Mouse (Mus musculus): ENCODE data around the gene Pabpc4. TPM values are rescaled to one million over a fixed set of nuclear protein-coding genes. Genes with fewer than 3 reads are reported as not detected.

The Pabpc4 gene
- total RNA-seq, 2 experiments from 2014 or later, result 47.0 to 49.9 TPM

DNA sequence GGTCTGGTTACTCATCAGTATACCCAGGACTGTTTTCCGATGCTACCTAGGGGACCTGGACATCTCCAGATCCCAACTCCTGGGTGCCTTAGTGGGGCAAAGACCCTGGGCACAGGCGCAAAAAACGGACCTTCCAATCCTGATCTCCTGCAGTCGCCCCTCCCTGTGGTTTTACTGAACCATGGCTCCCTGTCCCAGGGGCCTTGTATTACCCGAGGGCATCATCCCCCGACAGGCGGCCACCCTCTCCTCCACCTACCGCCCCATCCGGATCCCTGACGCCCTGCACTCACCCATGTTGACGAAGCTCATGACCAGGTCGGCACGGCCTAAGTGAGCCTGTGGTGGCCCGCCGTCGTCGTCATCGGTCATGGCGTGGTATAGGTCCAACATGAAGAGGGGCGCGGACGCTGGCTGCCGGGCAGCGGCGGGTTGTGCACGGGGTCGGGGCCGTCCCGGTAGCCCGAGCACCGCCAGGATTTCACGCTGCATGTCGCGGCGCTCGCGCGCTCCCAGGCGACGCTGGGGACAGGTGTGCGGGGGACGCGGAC is 80.0 kb downstream of the Pabpc4 start:
- no peak for DNase-seq (ENCODE audit: low spot score in 2 of 2)

DNA sequence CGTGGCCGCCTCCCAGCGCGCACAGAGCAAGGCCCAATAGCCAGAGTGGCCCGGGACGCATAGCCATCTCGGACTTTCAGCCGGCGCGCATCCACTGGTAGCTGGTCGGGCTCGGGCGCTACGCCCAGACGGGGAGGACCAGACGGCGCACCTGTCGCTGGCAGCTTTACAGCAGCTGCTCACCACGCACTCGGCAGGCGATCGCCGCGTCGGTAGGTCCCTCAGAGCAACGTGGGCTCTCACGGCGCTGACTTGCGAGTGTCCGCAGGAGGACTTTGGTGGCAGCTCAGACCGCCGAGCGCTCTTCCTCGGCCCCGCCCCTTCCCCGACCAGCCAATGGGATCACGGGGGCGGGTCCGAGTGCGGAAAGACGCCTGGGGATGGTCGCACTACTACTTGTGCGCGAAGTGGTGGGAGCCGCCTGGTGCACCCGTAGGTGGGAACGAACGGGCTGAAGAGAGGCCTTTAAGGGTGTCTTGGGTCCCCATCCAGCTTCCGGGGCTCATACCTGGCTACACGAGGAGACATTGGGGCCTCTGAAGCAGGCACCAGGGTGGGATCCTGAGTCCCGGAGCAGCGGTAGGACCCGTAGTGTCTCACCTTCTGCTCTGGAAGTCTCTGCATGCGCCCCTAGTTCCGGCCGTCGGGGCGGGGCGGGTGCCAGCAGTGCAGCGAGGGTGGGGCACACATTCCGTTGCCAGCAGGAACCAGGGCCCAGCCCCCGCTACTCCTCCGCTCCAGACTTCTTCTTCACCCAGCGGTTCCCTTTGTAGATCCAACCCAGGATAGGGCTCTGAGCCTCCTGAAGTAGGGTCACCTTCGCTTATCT is 80.7 kb downstream of the Pabpc4 start, which contains the start of gene Bmp8a:
Gene Bmp8a (minus strand): TSS at position 611 of the 829 bp plus-strand sequence.
- DNase-seq (ENCODE audit: low spot score in 2 of 2), result peak; percentile 46 to 62

DNA sequence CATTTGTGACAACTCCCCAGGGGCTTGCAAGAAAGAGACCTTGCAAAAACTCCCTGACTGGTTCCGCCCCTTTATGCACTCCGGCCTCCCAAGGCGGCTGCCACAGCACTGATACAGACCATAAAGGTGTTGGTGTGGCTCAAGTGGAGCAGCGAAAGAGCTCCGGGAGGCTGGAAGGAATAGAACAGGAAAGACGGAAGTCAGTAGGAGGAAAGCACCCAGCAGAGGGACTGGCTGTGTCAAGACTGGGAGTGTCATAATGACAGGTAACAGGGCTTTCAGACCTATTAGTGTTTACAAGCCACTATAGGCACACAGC is 81.3 kb downstream of the Pabpc4 start:
- no peak for DNase-seq (ENCODE audit: low spot score in 2 of 2)

Other genes with a start within 250 kb of the Pabpc4 start
- 10 to 100 TPM; 24.5 to 29.2 TPM for gene Trit1, start 245.8 kb upstream of the Pabpc4 start, total RNA-seq (2021)
- under 1 TPM; 0.42 to 0.71 TPM for gene Bmp8b, start 157.2 kb upstream of the Pabpc4 start, total RNA-seq (2021)
- under 1 TPM; 0.39 to 0.45 TPM for gene Oxct2b, start 146.1 kb upstream of the Pabpc4 start, total RNA-seq (2021)
- gene Ppie, start 122.4 kb upstream of the Pabpc4 start, total RNA-seq (2021), result 10 to 100 TPM; 22.2 to 24.7 TPM
- gene Hpcal4, start 79.1 kb upstream of the Pabpc4 start, total RNA-seq (2021), result 100 to 1,000 TPM; 222 to 231 TPM
- gene Nt5c1a, start 60.8 kb upstream of the Pabpc4 start, total RNA-seq (2021), result 1 to 10 TPM; 6.9 to 7.4 TPM
- gene Heyl, start 28.8 kb upstream of the Pabpc4 start, total RNA-seq (2021), result 1 to 10 TPM; 7.3 to 8.5 TPM
- gene Oxct2a, start 61.3 kb downstream of the Pabpc4 start, total RNA-seq (2021), result not detected
- not detected for gene Bmp8a, start 80.9 kb downstream of the Pabpc4 start, total RNA-seq (2021)

All from layer of hippocampus, postnatal 10 days (tissue).